Mouse (Mus musculus): Measurements from ENCODE around the gene Nectin3.

- no peak for TF ChIP-seq CTCF (IDR thresholded peaks at IDR 0.05; ENCODE audit: insufficient read depth, low read depth, low read length)
- TF ChIP-seq POLR2A (IDR thresholded peaks at IDR 0.05; ENCODE audit: insufficient read depth, low read depth, low read length): no peak
Measured at GRCm38 (mm10) chr16:46498421-46498789, at the start of gene Nectin3.

Data from olfactory bulb, adult 2 months (tissue).